Mouse (Mus musculus): ENCODE measurements around the gene Nms.

Gene Nms

DNA sequence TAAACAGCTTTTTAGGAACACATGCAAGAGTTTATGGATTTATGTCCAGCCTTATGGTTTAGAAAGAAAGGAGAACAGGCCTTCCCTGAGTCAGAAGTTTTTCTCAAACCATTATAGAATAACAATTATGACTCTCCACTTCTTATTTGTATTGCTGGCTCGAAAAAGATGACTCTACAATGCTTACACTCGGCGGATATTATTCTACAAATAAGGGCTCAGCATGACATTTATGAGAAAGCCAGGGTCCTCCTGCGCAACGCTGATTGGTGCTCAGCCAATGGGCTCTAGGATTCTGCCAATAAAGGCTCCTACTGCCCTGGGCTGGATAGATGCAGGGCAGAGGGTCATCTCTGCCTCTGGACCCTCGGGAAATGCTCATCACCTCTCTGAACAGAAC lies at the start of gene Nms:
Gene Nms (plus strand): TSS at position 301 of the 400 bp plus-strand sequence.
- no peak for DNase-seq (ENCODE audit: low read depth, low spot score)

DNA sequence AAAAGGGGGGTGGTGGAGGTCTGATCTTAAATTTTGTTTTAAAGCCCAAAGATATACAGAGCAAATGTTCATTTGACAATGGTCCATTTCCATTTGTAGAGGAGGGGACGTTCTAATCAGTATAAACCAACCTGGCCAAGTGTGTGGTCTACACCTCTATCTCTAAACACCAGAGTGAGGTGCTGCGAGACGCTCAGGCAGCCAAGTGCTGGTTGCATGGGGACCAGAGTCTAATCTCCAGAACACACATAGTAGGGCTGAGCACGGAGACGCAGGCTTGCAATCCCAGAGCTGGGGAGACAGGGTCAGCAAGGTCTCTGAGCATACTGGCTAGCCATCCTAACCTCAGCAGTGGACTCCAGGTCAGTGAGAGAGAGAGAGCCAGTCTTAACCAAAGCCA lies 47.5 kb upstream of the Nms start:
- no peak for DNase-seq (ENCODE audit: low read depth, low spot score)

DNA sequence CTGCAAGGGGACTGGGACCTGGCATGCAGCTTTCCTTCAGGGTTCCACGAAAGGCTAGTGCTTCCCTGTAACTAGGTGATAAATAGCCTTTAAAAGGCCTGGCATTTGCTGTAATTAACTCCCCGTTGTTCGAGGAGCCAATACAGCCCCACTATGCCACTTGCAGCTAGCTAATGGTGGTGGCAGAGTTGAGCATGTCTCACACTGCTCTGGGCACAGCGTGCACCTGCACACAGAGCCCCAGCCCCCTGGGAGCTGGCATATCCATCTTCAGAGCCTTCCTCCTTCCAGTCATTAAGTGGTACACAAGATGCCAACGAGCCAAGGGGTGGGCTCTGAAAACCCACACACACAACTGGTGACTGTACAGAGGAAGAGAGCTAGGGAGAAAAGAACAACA lies 45.9 kb upstream of the Nms start:
- no peak for DNase-seq (ENCODE audit: low read depth, low spot score)

DNA sequence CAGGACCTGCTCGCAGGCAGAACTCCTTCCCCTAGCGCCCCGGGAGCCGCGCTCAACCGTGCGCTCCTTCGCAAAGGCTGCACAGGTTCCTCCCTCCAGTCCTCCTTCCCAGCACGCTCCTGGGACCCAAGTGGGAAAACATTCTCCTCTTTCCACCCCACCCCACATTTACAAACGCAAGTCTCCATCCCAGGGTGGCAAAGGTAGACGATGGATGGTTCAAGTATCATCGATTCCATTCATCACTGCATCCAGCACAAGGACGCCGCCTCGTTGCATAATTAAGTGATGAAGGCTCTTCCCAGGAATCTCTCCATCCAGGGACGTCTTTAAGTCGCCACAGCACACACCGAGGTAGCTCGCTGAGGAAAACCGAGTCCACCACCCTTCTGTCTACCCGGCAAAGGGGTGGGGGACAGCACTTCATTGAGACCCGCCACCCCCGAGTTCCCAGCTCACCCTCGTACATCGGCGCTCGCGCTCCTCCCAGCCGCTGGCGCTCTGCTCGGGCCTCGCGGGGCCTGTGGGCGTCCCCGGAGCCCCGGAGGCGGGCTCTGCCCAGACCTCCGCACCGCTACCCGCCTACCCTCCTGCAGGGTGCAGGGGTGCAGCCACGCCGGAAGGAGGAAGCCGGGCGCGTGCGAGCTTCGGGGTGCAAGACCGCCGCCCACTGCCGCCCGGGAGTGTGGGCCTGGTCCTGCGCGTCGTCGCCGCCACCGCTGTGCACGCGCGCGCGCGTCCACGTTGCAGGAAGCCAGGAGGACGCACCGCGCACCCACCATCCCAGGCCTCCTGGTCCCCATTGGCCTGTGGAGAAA lies 41.3 kb upstream of the Nms start, which contains the start of gene Chst10:
Gene Chst10 (minus strand): TSS at position 731 of the 818 bp plus-strand sequence.
- DNase-seq (ENCODE audit: low read depth, low spot score) = peak; percentile 79

DNA sequence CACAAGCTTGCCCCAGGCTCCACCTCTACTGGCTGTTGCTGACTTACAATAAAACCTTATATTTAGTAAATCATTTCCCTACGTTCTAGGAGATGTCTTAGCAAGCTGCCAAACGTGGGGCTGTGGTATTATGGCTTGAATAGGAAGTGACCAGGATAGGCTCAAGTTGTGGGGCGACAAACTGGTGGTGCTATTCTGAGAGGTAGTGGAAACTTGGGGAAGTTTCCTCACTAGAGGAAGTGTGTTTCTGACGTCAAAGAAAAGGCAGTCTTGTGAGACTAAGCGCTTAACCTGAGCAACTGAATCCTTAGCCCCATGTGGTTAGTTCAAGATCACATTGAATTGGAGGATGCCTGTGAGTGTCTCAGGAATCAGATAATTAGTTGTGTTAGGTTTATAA lies 36.4 kb upstream of the Nms start:
- no peak for DNase-seq (ENCODE audit: low read depth, low spot score)

DNA sequence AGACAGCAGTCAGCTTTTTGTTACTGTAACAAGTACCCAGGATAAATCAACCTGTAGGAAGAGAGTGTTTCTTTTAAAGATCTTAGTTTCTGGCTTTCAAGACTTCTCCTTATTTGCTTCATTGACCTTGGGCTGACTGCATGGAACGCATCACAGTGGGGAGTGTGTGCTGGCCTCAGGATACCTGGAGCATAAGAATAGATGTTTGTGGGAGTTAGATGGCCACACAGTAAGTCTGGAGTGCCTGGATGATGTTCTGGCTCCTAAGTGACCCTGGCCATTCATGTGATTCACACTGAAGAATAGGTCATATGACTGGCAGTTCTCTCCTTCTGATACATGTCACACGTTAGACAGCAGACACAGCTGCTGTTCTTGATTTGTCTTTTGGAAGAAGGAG lies 35.0 kb upstream of the Nms start:
- DNase-seq (ENCODE audit: low read depth, low spot score) = peak; percentile 39

DNA sequence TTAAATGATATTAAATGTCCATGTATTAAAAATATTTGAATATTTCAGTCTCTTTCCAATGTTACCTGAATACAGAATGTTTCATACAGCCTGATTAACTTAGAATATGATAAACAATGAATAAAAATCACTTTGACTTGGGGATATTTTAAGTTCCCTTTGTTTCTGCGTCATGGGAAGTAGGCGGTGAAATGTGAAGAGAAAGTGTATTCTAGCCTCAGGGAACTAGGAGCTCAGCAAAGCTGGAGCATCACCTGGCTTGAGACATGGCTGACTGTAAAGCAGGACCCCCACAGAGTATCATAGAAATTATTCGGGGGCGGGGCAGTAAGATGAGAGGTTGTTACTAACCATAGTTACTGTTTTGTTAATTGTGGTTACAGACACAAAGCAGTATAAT lies 10.0 kb upstream of the Nms start:
- DNase-seq (ENCODE audit: low read depth, low spot score) = no peak

DNA sequence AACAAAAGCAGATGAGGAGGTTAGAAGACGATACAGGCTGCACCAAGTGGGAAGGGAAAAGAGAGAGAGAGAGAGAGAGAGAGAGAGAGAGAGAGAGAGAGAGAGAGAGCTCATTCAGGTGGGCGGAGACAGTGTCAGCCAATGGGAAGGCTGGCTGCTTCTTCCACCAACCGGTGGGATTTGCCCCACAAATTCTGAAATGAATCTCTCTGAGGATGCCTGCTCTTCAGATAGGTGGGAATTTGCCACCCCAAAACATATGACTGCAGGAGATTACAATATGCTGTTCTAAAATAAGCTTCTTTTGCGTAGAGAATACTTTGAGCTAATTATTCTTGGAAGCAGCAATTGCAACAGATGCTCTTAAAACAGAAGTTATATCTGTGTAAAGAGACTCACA lies 9.5 kb upstream of the Nms start:
- DNase-seq (ENCODE audit: low read depth, low spot score) = no peak

DNA sequence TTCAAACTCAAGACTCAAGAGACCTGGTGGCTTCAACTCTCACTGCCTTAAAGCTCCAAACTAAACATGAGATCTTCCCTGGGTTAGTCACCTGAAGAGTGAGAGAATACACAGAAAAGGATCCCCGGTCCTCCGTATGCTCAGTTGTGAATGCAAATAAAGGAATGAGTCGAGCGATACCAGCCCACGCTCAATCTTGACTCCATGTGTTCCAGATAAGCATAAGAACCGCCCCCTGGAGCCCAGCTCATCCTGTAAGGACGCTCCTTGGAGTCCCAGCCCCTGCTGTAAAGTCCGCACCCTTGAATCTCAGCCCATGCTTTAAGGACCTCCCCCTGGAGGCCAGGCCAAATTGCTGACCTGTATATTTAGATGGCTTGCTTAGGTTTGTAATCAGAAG lies 8.2 kb upstream of the Nms start:
- peak; percentile 23 for DNase-seq (ENCODE audit: low read depth, low spot score)

DNA sequence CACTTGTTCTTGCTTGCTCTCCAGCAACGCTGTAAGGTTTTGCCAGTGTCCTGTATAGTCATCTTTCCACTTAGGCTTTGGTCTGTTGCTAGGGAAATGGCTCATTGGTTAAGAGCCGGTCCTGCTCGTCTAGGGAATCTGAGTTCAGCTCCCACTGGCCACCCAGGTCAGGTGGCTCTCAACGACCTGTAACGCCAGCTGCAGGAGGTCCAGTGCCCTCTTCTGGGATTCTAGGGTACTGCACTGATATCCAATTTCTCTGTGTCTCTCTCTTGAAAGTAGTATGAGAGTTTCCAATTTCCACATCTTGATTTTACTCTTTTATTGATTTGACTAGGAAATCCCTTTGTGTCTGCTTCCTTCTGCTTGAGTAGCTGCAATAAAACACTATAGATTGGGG lies 4.3 kb upstream of the Nms start:
- peak; percentile 64 for DNase-seq (ENCODE audit: low read depth, low spot score)

DNA sequence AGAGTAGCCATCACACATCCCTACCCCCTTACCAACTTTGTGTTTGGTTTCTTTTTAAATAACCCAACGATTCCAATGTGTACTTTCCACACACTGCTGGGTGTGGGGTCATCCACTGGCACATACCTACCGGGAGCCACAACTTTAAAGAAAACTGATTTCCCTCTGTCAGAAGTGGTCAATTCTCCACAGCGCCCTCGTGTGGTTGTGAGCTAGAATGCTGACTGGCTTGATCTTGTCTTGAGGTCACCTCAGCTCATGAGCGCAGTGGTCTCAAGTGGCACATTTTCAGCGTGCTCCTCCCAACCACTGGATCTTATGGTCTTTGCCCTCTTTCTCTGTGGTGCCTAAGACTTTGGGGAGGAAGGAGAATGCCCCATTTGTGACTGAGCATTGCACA lies 2.2 kb upstream of the Nms start:
- peak; percentile 91 for DNase-seq (ENCODE audit: low read depth, low spot score)

DNA sequence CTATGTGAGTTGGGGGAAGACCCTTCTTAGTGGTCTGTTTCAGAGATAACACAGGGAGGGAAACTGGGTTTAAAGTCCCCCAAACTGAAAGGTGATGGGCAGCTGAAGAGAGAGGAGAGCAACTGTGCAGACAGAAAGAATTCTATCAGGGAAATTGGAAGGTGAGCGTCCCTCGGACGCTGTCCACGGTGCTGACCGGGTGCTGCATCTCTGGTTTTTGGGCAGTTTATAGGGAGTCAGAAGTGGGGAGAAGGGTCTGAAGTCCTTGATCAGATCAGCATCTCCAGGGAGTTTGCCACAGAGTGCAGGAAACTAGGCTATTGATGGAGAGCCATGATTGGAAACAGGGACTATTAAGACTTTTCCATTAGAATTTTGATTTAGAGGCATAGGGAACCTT lies 659 bp downstream of the Nms start:
- DNase-seq (ENCODE audit: low read depth, low spot score) = peak; percentile 36

DNA sequence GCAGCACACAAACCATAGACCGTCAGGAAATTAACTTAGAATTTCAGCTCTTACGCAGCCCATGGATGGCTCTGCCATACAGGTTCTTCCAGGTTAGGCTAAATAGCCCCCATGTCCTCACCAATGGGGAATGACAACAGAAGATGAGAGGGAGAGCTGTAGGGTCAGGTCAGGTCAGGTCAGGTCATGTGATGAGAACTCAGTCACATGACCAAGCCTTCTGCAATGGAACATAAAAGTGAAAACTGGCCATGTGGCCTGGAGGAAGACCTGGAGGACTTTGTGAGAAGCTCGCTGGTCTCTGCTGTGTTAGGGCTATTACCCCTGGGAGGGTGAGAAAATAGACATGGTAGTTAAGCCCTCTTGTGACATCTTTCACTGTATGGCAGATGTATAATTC lies 17.5 kb downstream of the Nms start:
- no peak for DNase-seq (ENCODE audit: low read depth, low spot score)

DNA sequence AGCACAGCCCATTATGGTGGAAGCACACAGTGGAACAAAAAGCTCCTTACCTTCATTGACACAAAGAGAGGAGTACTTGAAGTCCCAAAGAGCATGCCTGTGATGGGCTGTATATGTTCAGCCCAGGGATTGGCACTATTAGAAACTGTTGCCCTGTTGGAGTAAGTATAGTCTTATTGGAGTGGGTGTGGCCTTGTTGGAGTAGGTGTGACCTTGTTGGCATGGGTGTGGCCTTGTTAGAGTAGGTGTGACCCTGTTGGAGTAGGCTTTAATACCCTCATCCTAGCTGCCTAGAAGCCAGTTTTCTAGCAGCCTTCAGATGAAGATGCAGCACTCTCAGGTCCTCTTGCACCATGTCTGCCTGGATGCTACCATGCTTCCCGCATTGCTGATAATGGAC lies 30.2 kb downstream of the Nms start:
- peak; percentile 39 for DNase-seq (ENCODE audit: low read depth, low spot score)

DNA sequence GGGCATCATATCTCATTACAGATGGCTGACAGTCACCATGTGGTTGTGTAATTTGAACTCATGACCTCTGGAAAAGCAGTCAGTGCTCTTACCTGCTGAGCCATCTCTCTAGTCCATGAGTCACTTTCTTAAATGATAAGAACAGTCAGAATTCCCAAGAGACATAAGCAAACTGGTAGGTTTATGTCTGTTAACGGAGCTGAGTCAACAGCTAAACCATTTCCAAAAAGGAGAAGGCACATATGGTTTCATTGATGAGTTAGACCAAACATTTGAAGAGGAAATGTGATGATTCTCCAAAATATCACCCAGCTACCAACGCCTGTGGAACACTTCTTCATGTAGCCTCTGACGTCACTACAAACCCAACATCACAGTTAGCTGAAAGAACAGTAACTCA lies 32.8 kb downstream of the Nms start:
- no peak for DNase-seq (ENCODE audit: low read depth, low spot score)

DNA sequence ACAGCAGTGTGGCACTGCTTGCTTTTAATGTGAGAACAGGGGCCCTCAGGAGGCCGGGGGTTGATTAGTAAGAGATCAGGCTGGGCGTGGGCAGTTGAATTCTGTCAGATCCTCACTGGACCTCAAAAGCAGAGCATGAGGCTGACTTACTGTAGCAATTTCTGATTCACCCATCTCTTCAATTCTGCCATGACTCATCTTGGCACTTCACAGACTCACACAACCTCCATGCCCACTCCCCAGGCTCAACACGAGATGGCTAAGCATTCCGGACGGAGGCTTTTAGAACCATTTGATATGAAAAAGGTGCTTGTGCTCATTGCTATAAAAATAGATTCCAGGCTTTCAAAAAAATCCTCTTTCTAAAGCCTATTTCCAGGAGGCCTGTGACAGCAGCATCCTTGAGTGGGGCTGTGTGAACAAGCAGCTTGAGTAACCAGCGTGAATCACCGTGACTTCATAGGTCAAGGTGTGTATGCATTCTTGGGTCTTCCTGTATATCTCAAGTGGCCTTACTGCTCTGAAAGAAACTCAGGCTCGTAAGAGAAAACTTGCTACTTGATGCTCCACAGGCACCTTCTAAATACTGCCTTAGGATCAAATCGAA lies 34.1 kb downstream of the Nms start:
- DNase-seq (ENCODE audit: low read depth, low spot score) = no peak

DNA sequence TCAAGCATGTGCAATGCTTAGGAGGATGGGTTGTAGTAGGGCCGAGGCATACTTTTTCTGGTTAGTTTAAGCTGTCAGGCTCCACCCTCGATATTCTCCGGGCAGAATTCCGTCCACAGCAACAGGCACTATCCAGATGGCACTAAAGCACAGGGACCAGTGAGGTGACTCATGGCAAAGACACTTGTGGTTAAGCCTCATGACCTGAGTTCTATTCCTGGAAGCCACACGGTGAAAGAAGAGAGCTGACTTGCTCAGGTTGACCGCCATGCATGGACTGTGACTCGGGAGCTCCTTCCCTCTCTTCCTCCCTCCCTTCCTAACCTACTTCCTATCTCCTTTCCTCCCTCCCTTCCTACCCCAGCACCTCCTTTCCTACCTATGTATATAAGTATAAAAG lies 41.0 kb downstream of the Nms start:
- DNase-seq (ENCODE audit: low read depth, low spot score) = no peak

DNA sequence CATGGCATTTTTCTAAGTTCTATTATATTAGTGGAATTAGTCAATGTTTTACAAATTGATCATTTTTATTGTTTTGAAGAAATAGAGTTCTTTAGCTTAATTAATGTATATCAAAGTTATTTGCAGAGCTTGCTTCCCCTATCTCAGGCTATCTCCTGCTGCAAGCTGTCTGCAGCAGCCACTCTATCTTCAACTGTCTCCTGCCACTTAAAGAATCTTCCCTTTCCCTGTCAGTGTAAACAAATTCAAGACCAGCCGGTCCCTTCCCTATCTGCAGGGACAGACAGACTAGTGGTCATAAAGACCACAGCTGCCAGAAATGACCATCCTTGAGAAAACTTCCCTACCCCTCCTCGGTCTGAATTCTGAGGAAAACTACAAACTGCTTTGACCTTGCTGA lies 44.9 kb downstream of the Nms start:
- no peak for DNase-seq (ENCODE audit: low read depth, low spot score)

DNA sequence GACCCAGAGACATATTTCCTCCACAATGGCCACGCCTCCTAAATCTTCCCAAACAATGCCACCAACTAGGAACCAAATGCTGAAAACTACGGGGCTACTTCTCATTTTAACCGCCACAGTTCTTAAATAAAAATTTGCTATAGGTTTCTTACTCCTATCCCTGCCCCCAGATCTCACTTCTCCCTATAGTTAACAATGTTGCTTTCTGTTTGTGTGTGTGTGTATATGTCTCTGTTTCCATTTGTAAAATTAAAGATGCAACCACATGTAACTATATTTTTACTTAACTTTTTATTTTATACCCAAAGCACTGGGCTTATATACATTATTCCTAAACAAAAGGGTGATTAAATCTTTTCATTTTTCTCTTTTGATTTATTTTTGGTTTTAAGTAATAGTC lies 46.4 kb downstream of the Nms start, which contains the start of gene Pdcl3:
Gene Pdcl3 (plus strand): TSS at position 301 of the 400 bp plus-strand sequence.
- DNase-seq (ENCODE audit: low read depth, low spot score) = no peak

DNA sequence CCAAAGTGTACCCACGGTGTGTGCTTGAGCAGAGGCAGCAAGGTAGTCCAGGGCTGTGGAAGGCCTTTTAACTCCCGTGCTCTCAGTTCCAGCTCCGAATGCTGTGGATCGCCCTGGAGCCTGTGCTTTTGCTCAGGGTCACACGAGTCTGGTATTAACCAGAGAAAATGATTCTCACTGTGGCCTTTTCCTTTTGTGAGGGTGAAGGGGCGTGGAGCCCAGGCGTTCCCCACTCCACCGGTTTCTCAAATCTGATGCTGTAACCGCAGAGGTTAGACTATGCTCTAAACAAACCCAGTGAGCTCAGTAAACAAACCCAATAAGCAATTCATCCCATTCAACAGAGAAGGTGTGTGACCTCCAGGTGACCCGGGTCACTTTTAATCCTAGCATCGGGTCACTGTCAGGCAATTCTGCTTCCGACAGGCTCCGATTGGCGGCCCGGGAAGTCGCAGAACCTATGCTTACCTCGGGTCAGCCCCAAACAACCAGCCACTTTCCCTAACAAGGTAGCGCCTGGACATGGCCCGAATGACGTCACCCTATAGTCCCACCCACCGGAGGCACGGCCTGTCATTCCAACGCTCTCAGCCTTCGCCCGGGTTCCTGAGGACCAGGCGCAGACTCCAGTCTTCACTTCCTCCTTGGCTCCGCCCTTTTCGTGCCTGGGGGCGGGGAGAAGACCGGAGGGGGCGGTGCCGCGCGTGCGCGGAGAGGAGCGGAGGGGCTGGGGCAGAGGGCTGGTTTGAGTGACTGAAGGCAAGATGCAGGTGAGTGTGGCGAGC lies 48.3 kb downstream of the Nms start:
- peak; percentile 99 for DNase-seq (ENCODE audit: low read depth, low spot score)

DNA sequence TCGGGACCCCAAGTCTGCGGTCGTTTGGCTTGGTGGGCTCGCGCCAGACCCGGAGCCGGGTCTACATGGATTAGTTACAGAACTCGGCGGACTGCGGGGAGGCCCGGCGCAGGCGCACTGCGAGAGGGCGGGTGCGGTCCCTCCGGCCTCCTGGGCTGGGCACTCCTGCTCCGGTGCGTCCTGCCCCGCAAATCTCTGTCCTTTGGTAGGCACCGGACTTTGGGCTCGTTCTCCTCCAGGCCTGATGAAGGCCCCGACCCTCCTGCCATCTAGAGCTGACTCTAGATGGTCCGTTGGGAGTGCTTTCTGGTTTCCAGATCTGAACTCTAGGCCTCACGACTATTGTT lies 48.9 kb downstream of the Nms start:
- no peak for DNase-seq (ENCODE audit: low read depth, low spot score)

DNA sequence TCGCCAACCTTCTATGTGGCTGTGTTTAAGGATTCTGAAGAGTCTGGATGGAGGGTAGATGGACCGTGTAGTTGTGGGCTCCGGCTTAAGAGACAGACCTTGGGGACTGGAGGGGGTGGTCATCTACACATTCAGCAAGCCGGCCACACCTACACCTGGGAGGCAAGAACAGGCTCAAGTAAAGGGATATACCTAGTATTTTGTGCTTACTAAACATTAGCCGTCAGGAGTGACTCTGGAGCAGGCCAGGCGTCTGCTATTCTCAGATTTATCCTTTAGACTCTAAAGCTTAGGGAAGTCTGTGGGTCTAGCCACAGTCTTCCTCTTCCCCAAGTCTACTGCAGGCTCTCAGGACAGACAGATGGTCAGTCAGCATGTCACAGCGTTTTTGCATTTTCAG lies 49.4 kb downstream of the Nms start:
- no peak for DNase-seq (ENCODE audit: low read depth, low spot score)

DNA sequence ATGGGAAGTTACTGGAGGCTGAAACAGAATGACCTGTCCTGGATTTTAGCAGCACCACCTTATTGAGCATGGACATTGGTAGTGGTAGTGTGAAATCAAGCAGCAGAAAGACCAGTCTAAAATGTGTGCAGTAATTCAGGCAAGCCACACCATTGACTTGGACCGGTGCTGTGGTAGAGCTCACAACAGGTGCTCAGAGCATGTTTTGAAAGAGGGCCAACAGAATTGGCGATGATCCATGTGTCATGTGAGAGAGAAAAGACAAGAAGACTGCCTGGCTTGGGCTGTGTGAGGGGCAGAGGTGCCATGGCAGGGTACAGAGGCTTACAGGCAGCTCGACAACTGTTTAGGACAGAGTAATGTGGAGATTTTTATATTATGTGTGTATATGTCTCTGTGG lies 53.4 kb downstream of the Nms start:
- no peak for DNase-seq (ENCODE audit: low read depth, low spot score)
